Mouse (Mus musculus) pancreas, adult 10 weeks (tissue): ENCODE data around the gene Pdlim7. TPM values are rescaled to one million over a fixed set of nuclear protein-coding genes. Genes with fewer than 3 reads are reported as not detected.

Experiments used
- polyA plus RNA-seq: library from polyadenylated mRNA; stranded (reverse); fragments of 350-450 nt; fragmentation: Illumina TruSeq; extraction: RNeasy Lipid Tissue Mini Kit (QIAGEN cat#74804); gene quantifications from one replicate; pipeline ENCODE4 v1.2.3, GENCODE M21; 2015; ENCODE audit warnings: low read depth, low replicate concordance; ENCODE audit not compliant: insufficient read depth

Gene Pdlim7
- 10.5 TPM for polyA plus RNA-seq

DNA sequence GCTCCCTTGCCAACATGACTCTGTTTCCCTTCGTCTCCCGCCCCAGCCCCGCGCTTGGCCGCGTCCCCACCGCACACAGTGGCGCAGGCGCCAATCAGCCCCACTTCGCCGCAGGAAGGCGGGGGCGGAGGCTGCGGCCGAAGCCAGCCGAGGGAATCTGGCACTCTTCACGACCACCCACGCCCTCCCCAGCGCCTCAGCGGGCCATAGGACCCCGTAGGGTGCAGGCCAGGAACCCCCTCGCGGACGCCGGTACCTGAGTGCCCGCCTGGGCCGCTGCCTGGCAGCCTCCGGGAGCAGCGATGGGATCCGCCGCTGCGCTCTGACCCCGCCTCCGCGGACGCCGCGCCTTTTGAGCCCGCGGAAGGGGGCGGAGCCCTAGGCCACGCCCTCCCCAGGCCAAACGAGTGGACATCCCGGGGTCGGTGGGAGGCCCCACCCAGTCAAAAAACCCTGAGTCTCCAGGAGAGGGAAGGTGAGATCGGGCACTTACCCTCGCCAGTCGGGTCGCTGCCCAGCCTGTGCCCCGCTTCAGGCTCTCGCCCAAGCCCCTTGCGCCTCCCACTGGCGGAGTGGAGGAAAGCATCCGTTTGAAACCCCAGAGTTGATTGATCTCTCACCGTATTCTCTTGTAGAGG, at the start of gene Pdlim7:
Gene Pdlim7 (minus strand): TSS at position 566 of the 638 bp plus-strand sequence.

DNA sequence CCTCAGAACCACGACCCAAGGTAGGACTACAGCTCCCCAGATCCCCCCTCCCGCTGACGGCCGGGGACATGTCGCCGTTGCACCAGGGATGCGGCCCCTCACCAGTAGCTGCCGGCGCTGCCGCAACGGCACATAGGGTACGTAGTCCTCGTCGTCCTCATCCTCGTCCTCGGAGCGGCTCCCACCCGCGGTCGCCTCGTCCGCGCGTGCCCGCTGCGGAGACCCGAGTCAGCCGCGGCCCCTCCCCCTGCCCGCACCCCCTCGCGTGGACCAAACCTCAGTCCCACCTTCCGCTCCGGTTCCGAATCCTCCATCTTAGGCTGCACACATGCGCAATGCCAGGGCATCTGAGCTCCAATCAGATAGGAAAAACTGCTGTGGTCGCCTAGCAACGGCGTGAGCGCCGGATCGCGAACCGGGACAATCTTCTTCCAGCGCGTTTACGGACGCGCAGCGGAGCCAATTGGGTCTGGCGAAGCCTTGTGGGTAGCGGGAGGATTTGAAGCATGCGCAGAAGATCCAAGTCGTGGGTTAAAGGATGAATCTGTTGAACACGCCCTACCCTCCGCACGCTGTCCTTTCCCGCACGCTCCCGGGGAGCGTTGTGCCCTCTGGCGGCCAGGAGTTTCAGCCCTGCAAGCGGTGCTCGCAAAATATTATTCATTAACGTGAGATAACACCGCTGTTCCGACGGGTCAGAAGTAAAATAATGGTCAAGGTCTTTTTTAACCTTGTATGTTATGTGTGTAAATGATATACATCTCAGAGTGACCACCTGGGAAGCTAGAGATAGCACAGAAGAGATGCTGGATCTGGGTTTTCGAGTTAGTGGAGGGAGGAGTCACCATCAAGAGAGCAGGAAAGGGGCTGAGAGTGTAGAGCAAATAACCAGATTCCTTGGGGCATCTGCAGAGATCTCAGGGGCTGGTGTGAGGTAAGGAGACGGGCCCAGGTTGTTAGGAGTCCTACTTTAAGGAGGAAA, 23.0 kb upstream of the Pdlim7 start, which contains the start of gene Ddx41:
Gene Ddx41 (minus strand): TSS at position 465 of the 982 bp plus-strand sequence.

DNA sequence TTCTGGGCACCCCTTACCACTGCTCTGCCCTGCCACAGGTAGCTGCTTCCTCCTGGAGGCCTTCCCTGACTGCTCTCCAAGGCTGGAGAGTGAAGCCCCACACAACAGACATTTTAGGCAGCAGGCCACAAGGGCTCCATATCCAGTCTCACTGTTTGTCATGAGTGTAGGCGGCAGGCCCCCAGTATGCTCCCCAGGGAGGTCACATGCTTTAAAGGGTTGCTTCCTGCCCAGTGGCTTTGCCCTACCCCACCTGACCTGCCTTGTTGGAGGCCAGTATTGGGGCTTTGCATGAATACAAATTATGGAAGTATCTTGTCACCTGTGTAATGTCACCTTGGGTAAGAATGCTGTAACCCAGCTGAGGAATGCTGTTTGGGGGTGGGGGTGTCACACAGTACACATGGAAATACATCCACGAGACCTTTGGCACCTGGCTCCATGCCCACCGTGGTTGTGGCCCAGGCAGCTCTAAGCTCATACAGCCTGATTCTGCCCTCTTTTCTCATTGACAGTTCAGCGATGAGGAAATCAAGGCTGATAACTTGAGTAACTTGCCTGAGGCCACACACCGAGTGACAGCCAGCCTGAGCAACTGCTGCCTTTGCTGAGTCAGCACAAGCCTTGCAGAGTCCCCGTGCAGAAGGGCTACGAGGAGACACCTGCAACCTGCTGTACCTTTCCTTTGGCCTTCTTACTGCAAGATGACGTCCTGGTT, 15.9 kb upstream of the Pdlim7 start, which contains the start of gene Dok3:
Gene Dok3 (minus strand): TSS at position 99 of the 718 bp plus-strand sequence.

DNA sequence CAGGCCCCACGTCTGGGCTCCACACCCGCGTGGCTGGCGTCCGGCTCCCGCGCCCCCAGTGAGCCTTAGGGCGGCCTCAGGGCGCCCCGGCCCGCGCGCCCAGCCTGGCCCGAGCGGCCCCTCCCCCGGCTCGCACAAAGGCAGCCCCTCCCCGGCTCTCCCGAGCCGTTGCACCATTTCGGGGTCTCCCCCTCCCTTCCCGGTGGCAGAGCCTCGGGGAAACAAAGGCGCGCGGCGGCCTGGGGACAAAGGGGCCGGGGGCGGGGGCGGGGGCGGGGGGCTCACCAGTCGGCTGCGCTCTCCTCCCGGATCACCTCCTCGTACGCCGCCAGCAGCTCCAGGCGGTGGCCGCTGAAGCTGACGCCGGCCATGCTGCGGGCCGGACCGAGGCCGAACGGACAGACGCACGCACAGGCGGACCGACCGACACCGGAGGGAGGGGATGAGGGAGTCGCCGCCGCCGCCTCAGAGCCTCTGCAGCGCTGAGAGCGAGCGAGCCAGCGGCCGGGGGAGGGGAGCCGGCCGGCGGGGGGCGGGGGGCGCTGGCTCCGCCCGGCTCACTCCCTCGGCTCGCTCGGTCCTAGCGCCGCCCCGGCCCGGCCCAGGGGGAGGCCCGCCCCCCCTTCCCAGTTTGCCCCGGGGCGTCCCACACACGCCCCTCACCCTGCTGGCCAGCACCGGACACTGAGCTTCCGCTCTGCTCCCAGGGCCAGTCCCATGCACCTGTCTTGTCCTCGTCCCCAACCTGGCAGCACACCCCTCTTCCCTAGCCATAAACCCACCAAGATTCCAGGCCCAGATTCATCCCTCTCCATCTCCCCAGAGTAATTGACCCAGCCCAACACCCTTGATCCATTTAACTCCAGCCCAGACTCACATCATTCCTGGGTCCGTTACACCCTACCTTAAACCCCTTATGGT, 25.6 kb downstream of the Pdlim7 start, which contains the start of gene Dbn1:
Gene Dbn1 (minus strand): TSS at position 534 of the 921 bp plus-strand sequence.

DNA sequence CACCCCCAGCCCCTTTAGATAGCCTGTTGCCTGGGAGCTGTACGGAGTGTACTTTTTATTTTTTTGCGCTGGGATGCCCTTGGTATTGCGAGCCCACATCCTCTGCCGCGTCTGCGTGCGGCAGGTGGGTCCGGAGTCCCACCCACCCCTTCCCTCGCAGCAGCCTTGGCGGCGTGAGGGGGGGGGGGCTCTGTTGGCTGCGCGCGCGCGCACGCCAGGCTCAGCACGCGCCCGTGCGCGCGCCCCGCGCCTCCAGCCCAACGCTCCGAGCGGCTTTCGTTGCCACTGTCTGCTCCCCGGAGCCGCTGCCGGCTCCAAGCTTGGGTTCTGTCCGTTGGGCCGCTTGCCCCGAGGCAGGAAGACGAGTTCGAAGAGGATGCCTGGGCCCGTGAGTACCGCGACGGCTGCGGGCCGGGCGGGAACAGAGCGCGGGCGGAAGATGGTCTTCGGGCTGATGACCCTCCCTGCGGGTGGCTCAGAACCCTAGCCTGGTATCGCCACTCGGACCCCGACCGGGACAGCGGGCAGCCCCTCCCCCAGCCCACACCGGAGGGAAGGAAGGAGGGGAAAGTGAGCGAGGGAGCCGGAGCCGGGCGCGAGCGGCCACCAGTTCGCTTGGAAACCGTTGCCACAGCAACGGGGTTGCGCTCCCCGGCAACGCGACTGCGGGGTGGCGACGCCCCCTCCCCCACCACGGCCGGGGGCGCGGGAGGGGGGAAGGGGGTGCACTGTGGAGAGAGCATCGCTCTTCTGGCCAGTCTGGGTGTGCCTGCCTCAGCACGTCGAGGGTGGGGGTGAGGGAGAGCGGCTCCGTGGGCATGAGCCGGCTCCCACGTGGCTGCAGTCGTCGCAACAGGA, 49.2 kb downstream of the Pdlim7 start, which contains the start of gene Prr7:
Gene Prr7 (plus strand): TSS at position 241 of the 858 bp plus-strand sequence.

Other genes with a start within 250 kb of the Pdlim7 start
- 54.5 TPM for gene Prelid1, start 193.2 kb downstream of the Pdlim7 start, polyA plus RNA-seq
- 52.6 TPM for gene Rab24, start 191.7 kb downstream of the Pdlim7 start, polyA plus RNA-seq
- not detected for gene Mxd3, start 183.9 kb downstream of the Pdlim7 start, polyA plus RNA-seq
- gene Lman2, start 150.9 kb downstream of the Pdlim7 start, polyA plus RNA-seq, result 21.4 TPM
- gene Rgs14, start 143.9 kb downstream of the Pdlim7 start, polyA plus RNA-seq, result 0.44 TPM
- gene Slc34a1, start 115.5 kb downstream of the Pdlim7 start, polyA plus RNA-seq, result not detected
- gene Pfn3, start 98.4 kb downstream of the Pdlim7 start, polyA plus RNA-seq, result not detected
- not detected for gene F12, start 86.9 kb downstream of the Pdlim7 start, polyA plus RNA-seq
- gene Grk6, start 68.6 kb downstream of the Pdlim7 start, polyA plus RNA-seq, result 9.0 TPM
- 0.63 TPM for gene Prr7, start 49.4 kb downstream of the Pdlim7 start, polyA plus RNA-seq
- gene Dbn1, start 25.6 kb downstream of the Pdlim7 start, polyA plus RNA-seq, result 5.1 TPM
- gene Dok3, start 15.6 kb upstream of the Pdlim7 start, polyA plus RNA-seq, result 2.5 TPM
- gene Ddx41, start 23.0 kb upstream of the Pdlim7 start, polyA plus RNA-seq, result 11.5 TPM
- gene Fam193b, start 57.4 kb upstream of the Pdlim7 start, polyA plus RNA-seq, result 137 TPM
- gene Tmed9, start 60.1 kb upstream of the Pdlim7 start, polyA plus RNA-seq, result 41.1 TPM
- gene B4galt7, start 86.2 kb upstream of the Pdlim7 start, polyA plus RNA-seq, result 4.6 TPM
- 11.0 TPM for gene Caml, start 109.3 kb upstream of the Pdlim7 start, polyA plus RNA-seq
- 18.4 TPM for gene Ddx46, start 121.4 kb upstream of the Pdlim7 start, polyA plus RNA-seq
- 10.2 TPM for gene B230219D22Rik, start 179.4 kb upstream of the Pdlim7 start, polyA plus RNA-seq
- gene Txndc15, start 201.0 kb upstream of the Pdlim7 start, polyA plus RNA-seq, result 11.3 TPM
- 18.0 TPM for gene Pcbd2, start 213.7 kb upstream of the Pdlim7 start, polyA plus RNA-seq